Mouse (Mus musculus): Measurements from ENCODE around the gene Cgrrf1.

Cgrrf1 gene

GRCm38 (mm10) chr14:46885891-46886301 is 54.0 kb downstream of the Cgrrf1 start:
- DNase-seq (ENCODE audit: low spot score in 2 of 2) = no peak

GRCm38 (mm10) chr14:46889096-46889495 is 57.2 kb downstream of the Cgrrf1 start:
- DNase-seq (ENCODE audit: low spot score in 2 of 2) = no peak

GRCm38 (mm10) chr14:46893961-46894360 is 62.0 kb downstream of the Cgrrf1 start:
- DNase-seq (ENCODE audit: low spot score in 2 of 2) = no peak

GRCm38 (mm10) chr14:46897953-46898352 is 66.0 kb downstream of the Cgrrf1 start:
- DNase-seq (ENCODE audit: low spot score in 2 of 2) = no peak

- DNase-seq (ENCODE audit: low spot score in 2 of 2) = no peak
Measured at GRCm38 (mm10) chr14:46898626-46899025, 66.7 kb downstream of the Cgrrf1 start.

- DNase-seq (ENCODE audit: low spot score in 2 of 2) = no peak
Measured at GRCm38 (mm10) chr14:46902498-46903087, 70.7 kb downstream of the Cgrrf1 start.

Measured in spleen, postnatal 14 days (tissue).